Mouse (Mus musculus) retina, postnatal 1 day (tissue): ENCODE measurements at regions not wholly inside any gene's neighbourhood (a gene's known extent, or its start where the extent isn't known, plus 50 kb on each side); places are given as distances from the start of the nearest gene placed in this dataset.
A peak's percentile ranks its signal among the peaks of the same experiment; 100 is the strongest.

ENCODE experiments used
- DNase-seq: peaks from one replicate; pipeline ENCODE4 v3.0.0-alpha.2; 2012

GRCm38 (mm10) chrX:99540087-99540576 is 69.1 kb upstream of the Pja1 start:
- peak; percentile 92 for DNase-seq

- no peak for DNase-seq
These were observed 68.6 kb upstream of the Pja1 start for GRCm38 (mm10) chrX:99539684-99540083.

GRCm38 (mm10) chrX:99537814-99538213 is 66.7 kb upstream of the Pja1 start:
- no peak for DNase-seq

- peak; percentile 21 for DNase-seq
These were observed 63.8 kb upstream of the Pja1 start for GRCm38 (mm10) chrX:99534922-99535321.

GRCm38 (mm10) chrX:99531154-99531553 is 60.1 kb upstream of the Pja1 start:
- DNase-seq: no peak

- DNase-seq: no peak
These were observed 59.4 kb upstream of the Pja1 start for GRCm38 (mm10) chrX:99530511-99530910.

- DNase-seq: no peak
These were observed 52.2 kb upstream of the Pja1 start for GRCm38 (mm10) chrX:99523306-99523705.

- DNase-seq: peak; percentile 81
These were observed 51.8 kb upstream of the Pja1 start for GRCm38 (mm10) chrX:99522830-99523229.

- DNase-seq: peak; percentile 52
These were observed 51.2 kb upstream of the Pja1 start for GRCm38 (mm10) chrX:99522289-99522688.

- DNase-seq: no peak
These were observed 50.8 kb upstream of the Pja1 start for GRCm38 (mm10) chrX:99521866-99522265.
